Mouse (Mus musculus): ENCODE data around the gene Nedd1. TPM values are rescaled to one million over a fixed set of nuclear protein-coding genes. Genes with fewer than 3 reads are reported as not detected.
A peak's percentile ranks its signal among the peaks of the same experiment; 100 is the strongest.

Nedd1 gene
- polyA plus RNA-seq (2014; fragmentation: Nextera tagmentation; extraction: Ambion mirVana), result 61.1 and 69.5 TPM in 2 replicates

DNA sequence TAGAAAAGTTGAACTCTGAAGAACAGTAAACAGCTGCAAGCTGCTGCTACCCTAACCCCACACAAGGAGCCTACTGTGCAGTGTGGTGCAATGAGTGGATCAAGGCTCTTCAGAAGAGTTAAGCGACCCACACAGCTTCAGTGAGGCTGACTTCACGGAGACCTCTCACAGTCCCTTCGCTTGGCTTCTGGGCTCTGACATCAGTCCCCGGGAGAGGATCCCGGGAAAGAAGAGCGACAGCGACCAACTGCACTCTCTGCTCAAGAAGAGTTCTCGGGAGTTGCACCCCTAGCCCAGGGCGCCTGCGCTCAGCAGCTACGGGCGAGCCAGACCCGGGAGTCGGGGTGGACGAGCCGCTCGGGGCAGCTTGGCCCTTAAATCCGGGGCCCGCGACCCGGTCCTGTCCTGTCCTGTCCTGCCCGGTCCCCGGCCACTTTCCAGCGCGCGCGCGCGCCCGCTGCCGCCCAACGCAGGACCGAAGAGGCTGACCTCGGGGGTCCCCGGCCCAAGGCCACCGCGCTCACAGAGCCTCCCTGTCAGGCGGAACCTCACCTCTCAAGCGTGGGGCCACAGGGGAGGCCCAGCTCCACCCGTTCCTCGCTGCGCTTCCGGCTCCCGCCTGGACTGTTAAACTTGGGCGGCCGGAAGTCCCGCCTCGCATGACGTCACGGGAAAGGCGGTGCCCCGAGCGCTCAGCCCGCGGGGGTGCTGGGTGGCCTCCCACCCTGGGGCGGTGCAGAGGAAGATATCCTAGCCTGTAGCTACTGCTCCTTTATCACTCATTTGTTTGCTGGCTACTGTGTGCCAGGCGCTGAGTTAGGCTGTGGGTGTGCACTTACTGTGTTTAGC, at the start of gene Nedd1:
Gene Nedd1, minus strand, starts transcription at position 650 of the 849 bp plus-strand sequence.
- Histone ChIP-seq H3K27me3 (ENCODE audit: control insufficient read depth, insufficient read depth, low read length) (no peaks in the 10 kb centered on the region), H3K36me3 (replicated peaks; ENCODE audit: control insufficient read depth, insufficient read depth, low read depth, low read length) (no peaks in the 10 kb centered on the region), H3K4me3 (ENCODE audit: low read depth, low read length) (peak within 1 kb of the TSS; percentile 87), H3K4me2 (ENCODE audit: low read depth, low read length) (peak within 1 kb of the TSS; percentile 74), H3K9me3 (replicated peaks; ENCODE audit: control insufficient read depth, low read length) (no peaks in the 10 kb centered on the region), H3K9ac (replicated peaks; ENCODE audit: low read length) (peak within 1 kb of the TSS; percentile 94), H3K4me1 (ENCODE audit: control insufficient read depth, insufficient read depth, low read length) (no peaks in the 10 kb centered on the region), H3K27ac (replicated peaks; ENCODE audit: low read depth, low read length) (peak within 1 kb of the TSS; percentile 83)
- peak; percentile 94 for DNase-seq (ENCODE audit: low spot score)
- under 1% methylated on average over 57 of the region's 57 CpGs for WGBS
- ATAC-seq (replicated peaks; ENCODE audit: insufficient number of reproducible peaks, low FRiP score, low TSS enrichment, low read depth), result peak; percentile 98

DNA sequence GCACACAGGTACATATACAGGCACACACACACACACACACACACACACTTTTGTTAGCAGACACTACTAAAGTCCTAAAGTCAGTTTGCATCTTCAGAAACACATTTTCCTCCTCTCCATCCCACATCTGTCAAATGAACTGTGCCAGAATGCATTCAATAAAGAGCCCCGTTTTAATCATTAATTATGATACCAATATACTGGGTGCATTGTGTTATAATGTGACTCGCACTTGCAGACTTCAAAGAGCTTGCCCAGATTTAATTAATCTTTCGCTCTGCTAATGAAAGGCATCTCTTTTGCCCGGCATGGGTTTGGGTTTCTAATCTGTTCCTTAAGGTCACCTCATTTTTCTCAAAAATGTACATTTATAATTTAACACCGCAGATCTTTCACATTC, 32.1 kb upstream of the Nedd1 start:
- Histone ChIP-seq H3K9ac (replicated peaks; ENCODE audit: low read length) (no peak overlapping the region), H3K4me3 (ENCODE audit: low read depth, low read length) (no peak overlapping the region), H3K9me3 (replicated peaks; ENCODE audit: control insufficient read depth, low read length) (no peaks in the 10 kb centered on the region), H3K36me3 (replicated peaks; ENCODE audit: control insufficient read depth, insufficient read depth, low read depth, low read length) (no peaks in the 10 kb centered on the region), H3K27ac (replicated peaks; ENCODE audit: low read depth, low read length) (no peak overlapping the region), H3K4me1 (ENCODE audit: control insufficient read depth, insufficient read depth, low read length) (no peaks in the 10 kb centered on the region), H3K27me3 (ENCODE audit: control insufficient read depth, insufficient read depth, low read length) (no peaks in the 10 kb centered on the region), H3K4me2 (ENCODE audit: low read depth, low read length) (no peak overlapping the region)
- DNase-seq (ENCODE audit: low spot score) (no peak), ATAC-seq (replicated peaks; ENCODE audit: insufficient number of reproducible peaks, low FRiP score, low TSS enrichment, low read depth) (no peak)
- WGBS, result 92% methylated on average over 5 of the region's 5 CpGs

DNA sequence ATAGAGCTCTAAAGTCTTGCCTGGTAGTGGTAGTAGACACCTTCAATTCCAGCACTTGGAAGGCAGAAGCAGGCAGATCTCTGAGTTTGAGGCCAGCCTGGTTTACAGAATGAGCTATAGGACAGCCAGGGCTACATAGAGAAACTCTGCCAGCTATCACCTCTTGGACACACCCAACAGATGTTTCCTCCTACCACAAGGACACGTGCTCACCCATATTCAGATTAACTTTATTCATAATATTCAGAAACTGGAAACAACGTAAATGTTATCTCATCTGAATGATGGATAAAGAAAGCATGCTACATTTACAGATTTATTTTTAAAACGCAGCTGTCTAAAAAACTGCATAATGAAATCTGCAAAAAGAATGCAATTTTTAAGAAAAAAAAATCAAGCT, 8.1 kb upstream of the Nedd1 start:
- Histone ChIP-seq H3K27me3 (ENCODE audit: control insufficient read depth, insufficient read depth, low read length) (no peaks in the 10 kb centered on the region), H3K4me1 (ENCODE audit: control insufficient read depth, insufficient read depth, low read length) (no peaks in the 10 kb centered on the region), H3K36me3 (replicated peaks; ENCODE audit: control insufficient read depth, insufficient read depth, low read depth, low read length) (no peaks in the 10 kb centered on the region), H3K4me2 (ENCODE audit: low read depth, low read length) (no peak overlapping the region), H3K9me3 (replicated peaks; ENCODE audit: control insufficient read depth, low read length) (no peaks in the 10 kb centered on the region), H3K27ac (replicated peaks; ENCODE audit: low read depth, low read length) (no peak overlapping the region), H3K9ac (replicated peaks; ENCODE audit: low read length) (no peak overlapping the region), H3K4me3 (ENCODE audit: low read depth, low read length) (no peak overlapping the region)
- 92% methylated on average over 3 of the region's 3 CpGs for WGBS
- DNase-seq (ENCODE audit: low spot score), result no peak
- ATAC-seq (replicated peaks; ENCODE audit: insufficient number of reproducible peaks, low FRiP score, low TSS enrichment, low read depth), result no peak

DNA sequence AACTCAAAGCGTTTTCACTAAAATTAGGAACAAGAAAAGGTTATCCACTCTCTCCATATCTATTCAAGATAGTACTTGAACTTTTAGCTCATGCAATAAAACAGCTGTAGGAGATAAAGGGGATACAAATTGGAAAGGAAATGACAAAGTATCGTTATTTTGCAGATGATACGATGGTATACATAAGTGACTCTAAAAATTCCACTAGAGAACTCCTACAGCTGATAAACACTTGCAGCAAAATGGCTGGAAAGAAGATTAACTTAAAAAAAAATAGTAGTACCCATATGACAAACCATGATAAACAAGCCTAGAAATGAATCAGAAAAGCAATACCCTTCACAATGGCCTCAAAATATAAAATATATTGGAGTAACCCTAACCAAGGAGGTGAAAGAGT, 6.5 kb upstream of the Nedd1 start:
- ATAC-seq (replicated peaks; ENCODE audit: insufficient number of reproducible peaks, low FRiP score, low TSS enrichment, low read depth), result no peak

DNA sequence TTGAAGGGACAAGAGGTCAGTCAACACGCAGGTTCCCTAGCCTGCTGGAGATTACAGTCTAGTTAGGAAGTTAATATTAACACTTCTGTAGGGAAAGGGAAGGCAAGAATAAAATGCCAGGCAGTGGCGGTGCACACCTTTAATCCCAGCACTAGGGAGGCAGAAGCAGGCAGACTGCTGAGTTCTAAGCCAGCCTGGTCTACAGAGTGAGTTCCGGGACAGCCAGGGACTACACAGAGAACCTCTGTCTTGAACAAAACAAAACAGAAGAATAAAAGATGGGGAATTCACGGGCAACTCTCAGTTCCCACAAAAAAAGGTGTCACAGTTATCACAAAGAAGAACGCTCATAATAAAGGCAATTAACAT, 384 bp upstream of the Nedd1 start:
- H3K4me1 ChIP-seq (ENCODE audit: control insufficient read depth, insufficient read depth, low read length), result no peaks in the 10 kb centered on the region
- H3K27ac ChIP-seq (replicated peaks; ENCODE audit: low read depth, low read length), result no peak overlapping the region
- H3K27me3 ChIP-seq (ENCODE audit: control insufficient read depth, insufficient read depth, low read length), result no peaks in the 10 kb centered on the region
- peak overlapping the region; percentile 87 for H3K4me3 ChIP-seq (ENCODE audit: low read depth, low read length)
- no peaks in the 10 kb centered on the region for H3K9me3 ChIP-seq (replicated peaks; ENCODE audit: control insufficient read depth, low read length)
- DNase-seq (ENCODE audit: low spot score) (no peak), ATAC-seq (replicated peaks; ENCODE audit: insufficient number of reproducible peaks, low FRiP score, low TSS enrichment, low read depth) (peak; percentile 37)
- WGBS, result 44% methylated on average over 5 of the region's 5 CpGs
- H3K36me3 ChIP-seq (replicated peaks; ENCODE audit: control insufficient read depth, insufficient read depth, low read depth, low read length), result no peaks in the 10 kb centered on the region
- H3K4me2 ChIP-seq (ENCODE audit: low read depth, low read length), result peak overlapping the region; percentile 74
- peak overlapping the region; percentile 94 for H3K9ac ChIP-seq (replicated peaks; ENCODE audit: low read length)

More for the DNA sequence above, 6.5 kb upstream of the Nedd1 start:
- Histone ChIP-seq H3K36me3 (replicated peaks; ENCODE audit: control insufficient read depth, insufficient read depth, low read depth, low read length) (no peaks in the 10 kb centered on the region), H3K4me1 (ENCODE audit: control insufficient read depth, insufficient read depth, low read length) (no peaks in the 10 kb centered on the region), H3K4me3 (ENCODE audit: low read depth, low read length) (no peak overlapping the region), H3K27me3 (ENCODE audit: control insufficient read depth, insufficient read depth, low read length) (no peaks in the 10 kb centered on the region), H3K27ac (replicated peaks; ENCODE audit: low read depth, low read length) (no peak overlapping the region), H3K9ac (replicated peaks; ENCODE audit: low read length) (no peak overlapping the region), H3K9me3 (replicated peaks; ENCODE audit: control insufficient read depth, low read length) (no peaks in the 10 kb centered on the region), H3K4me2 (ENCODE audit: low read depth, low read length) (no peak overlapping the region)
- DNase-seq (ENCODE audit: low spot score), result no peak
- 87% methylated on average over 3 of the region's 3 CpGs for WGBS

DNA sequence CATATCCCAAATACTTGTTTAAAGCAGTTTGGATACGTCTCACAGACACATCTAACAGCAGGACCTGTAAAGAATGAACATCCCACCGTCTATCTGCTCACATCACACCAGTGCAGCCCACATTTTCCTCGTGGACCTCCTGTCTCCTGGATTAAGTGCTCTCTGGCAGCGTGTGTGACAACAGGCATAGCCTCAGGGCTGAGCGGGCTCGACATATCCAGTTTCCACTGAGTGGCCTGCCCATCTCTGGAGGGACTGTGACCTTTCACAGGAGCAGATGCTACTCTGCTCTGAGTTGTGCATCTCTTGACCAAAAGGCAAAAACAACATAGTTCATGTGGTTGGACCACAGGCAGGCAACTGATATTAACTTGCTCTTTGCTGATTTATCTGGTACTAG, 23.2 kb downstream of the Nedd1 start:
- DNase-seq (ENCODE audit: low spot score), result no peak
- ATAC-seq (replicated peaks; ENCODE audit: insufficient number of reproducible peaks, low FRiP score, low TSS enrichment, low read depth), result peak; percentile 75; the same call in 1 of the 2 replicates
- 62% methylated on average over 6 of the region's 6 CpGs for WGBS
- H3K4me1 ChIP-seq (ENCODE audit: control insufficient read depth, insufficient read depth, low read length), result no peaks in the 10 kb centered on the region
- H3K27ac ChIP-seq (replicated peaks; ENCODE audit: low read depth, low read length), result no peak overlapping the region
- H3K9ac ChIP-seq (replicated peaks; ENCODE audit: low read length), result no peak overlapping the region
- no peaks in the 10 kb centered on the region for H3K27me3 ChIP-seq (ENCODE audit: control insufficient read depth, insufficient read depth, low read length)
- no peaks in the 10 kb centered on the region for H3K9me3 ChIP-seq (replicated peaks; ENCODE audit: control insufficient read depth, low read length)
- no peak overlapping the region for H3K4me3 ChIP-seq (ENCODE audit: low read depth, low read length)
- no peak overlapping the region for H3K4me2 ChIP-seq (ENCODE audit: low read depth, low read length)
- H3K36me3 ChIP-seq (replicated peaks; ENCODE audit: control insufficient read depth, insufficient read depth, low read depth, low read length), result no peaks in the 10 kb centered on the region

DNA sequence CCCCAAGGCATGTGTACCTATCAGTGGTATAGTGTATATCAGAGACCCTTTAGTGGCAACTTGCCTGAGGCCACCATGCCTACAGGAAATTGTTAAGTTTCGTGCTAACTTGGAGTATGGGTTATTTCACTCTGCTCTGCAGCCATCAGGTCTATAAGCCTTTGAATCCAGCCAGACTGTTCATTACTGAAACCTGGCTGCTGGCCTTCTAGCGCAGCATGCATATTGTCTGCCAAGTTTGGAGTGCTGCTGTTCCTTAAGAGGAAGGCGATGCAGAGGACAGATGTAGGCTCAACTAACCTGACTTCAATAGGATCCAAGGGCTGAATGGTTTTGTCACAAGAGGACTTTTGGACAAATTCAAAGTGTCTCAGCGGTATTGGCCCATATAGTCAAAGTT, 47.2 kb downstream of the Nedd1 start:
- Histone ChIP-seq H3K4me2 (ENCODE audit: low read depth, low read length) (no peak overlapping the region), H3K27me3 (ENCODE audit: control insufficient read depth, insufficient read depth, low read length) (no peaks in the 10 kb centered on the region), H3K4me3 (ENCODE audit: low read depth, low read length) (no peak overlapping the region), H3K27ac (replicated peaks; ENCODE audit: low read depth, low read length) (no peak overlapping the region), H3K36me3 (replicated peaks; ENCODE audit: control insufficient read depth, insufficient read depth, low read depth, low read length) (no peaks in the 10 kb centered on the region), H3K9me3 (replicated peaks; ENCODE audit: control insufficient read depth, low read length) (no peaks in the 10 kb centered on the region), H3K9ac (replicated peaks; ENCODE audit: low read length) (no peak overlapping the region), H3K4me1 (ENCODE audit: control insufficient read depth, insufficient read depth, low read length) (no peaks in the 10 kb centered on the region)
- ATAC-seq (replicated peaks; ENCODE audit: insufficient number of reproducible peaks, low FRiP score, low TSS enrichment, low read depth) (no peak), DNase-seq (ENCODE audit: low spot score) (no peak)
- 85% methylated on average over 4 of the region's 4 CpGs for WGBS

DNA sequence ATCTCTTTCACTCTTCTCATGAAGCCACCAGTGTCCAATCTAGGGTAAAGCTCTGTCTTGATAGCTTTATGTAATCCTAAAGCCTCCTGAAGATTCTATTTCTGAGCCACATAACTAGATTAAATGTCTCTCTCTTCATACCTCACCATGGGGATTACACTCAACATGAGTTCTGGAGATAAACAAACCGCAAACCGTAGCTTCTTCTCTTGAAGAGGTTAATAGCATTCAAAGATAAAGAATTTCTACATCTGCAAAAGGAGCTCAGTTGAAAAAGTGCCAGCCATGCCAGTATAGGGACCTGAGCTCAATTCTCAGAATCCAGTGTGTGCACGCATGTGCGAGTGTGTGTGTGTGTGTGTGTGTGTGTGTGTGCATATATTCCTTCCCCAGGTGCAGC, 50.3 kb downstream of the Nedd1 start:
- Histone ChIP-seq H3K27ac (replicated peaks; ENCODE audit: low read depth, low read length) (no peak overlapping the region), H3K4me1 (ENCODE audit: control insufficient read depth, insufficient read depth, low read length) (no peaks in the 10 kb centered on the region), H3K4me3 (ENCODE audit: low read depth, low read length) (no peak overlapping the region), H3K36me3 (replicated peaks; ENCODE audit: control insufficient read depth, insufficient read depth, low read depth, low read length) (no peaks in the 10 kb centered on the region), H3K4me2 (ENCODE audit: low read depth, low read length) (no peak overlapping the region), H3K27me3 (ENCODE audit: control insufficient read depth, insufficient read depth, low read length) (no peaks in the 10 kb centered on the region), H3K9me3 (replicated peaks; ENCODE audit: control insufficient read depth, low read length) (no peaks in the 10 kb centered on the region), H3K9ac (replicated peaks; ENCODE audit: low read length) (no peak overlapping the region)
- ATAC-seq (replicated peaks; ENCODE audit: insufficient number of reproducible peaks, low FRiP score, low TSS enrichment, low read depth) (no peak), DNase-seq (ENCODE audit: low spot score) (no peak)
- WGBS, result 92% methylated on average over 4 of the region's 4 CpGs

Measured in embryonic facial prominence, embryonic 11.5 days (tissue).